Mouse (Mus musculus) spleen, embryonic (tissue): Measurements from ENCODE around the gene Sec22c.

Source experiments
- CTCF ChIA-PET: fragments of 350-600 bp; sonication (Branson Sonifier 250); formaldehyde crosslinking; loops from one replicate; lab custom pipeline; 2022; lab: Charles Lee

The Sec22c gene

GRCm38 (mm10) chr9:121704646-121705625, at the start of gene Sec22c:
Gene Sec22c, minus strand, starts transcription at chr9:121705490.
- CTCF ChIA-PET = no interaction called here

- CTCF ChIA-PET = no interaction called here
These were observed 49.3 kb upstream of the Sec22c start for GRCm38 (mm10) chr9:121754624-121755023.

GRCm38 (mm10) chr9:121752774-121753173, 47.5 kb upstream of the Sec22c start:
- CTCF ChIA-PET = no interaction called here

GRCm38 (mm10) chr9:121744051-121744450, 38.8 kb upstream of the Sec22c start:
- CTCF ChIA-PET = interaction anchor here (0.5 kb wide), 1 partner anchor 39 kb away, joined by 5 read pairs; no protein-coding TSS in a partner anchor

GRCm38 (mm10) chr9:121741168-121741567, 35.9 kb upstream of the Sec22c start:
- CTCF ChIA-PET = interaction anchor here (0.7 to 1.1 kb wide), 2 partner anchors 16 to 43 kb away, joined by 3 read pairs; no protein-coding TSS in a partner anchor

GRCm38 (mm10) chr9:121740490-121740889, 35.2 kb upstream of the Sec22c start:
- CTCF ChIA-PET = no interaction called here

- CTCF ChIA-PET = interaction anchor here (0.7 to 1.0 kb wide), 3 partner anchors 9 to 1227 kb away, joined by 3 to 4 read pairs (median 3); no protein-coding TSS in a partner anchor
These were observed 14.3 kb upstream of the Sec22c start for GRCm38 (mm10) chr9:121719347-121720331.

GRCm38 (mm10) chr9:121718792-121719318, 13.6 kb upstream of the Sec22c start, which contains the start of gene Nktr:
Gene Nktr, plus strand, starts transcription at chr9:121719169.
- CTCF ChIA-PET = no interaction called here

- CTCF ChIA-PET = interaction anchor here (0.6 kb wide), 1 partner anchor 19 kb away, joined by 3 read pairs; no protein-coding TSS in a partner anchor
These were observed 12.9 kb upstream of the Sec22c start for GRCm38 (mm10) chr9:121718070-121718705.

GRCm38 (mm10) chr9:121717048-121717447, 11.8 kb upstream of the Sec22c start:
- CTCF ChIA-PET = no interaction called here

GRCm38 (mm10) chr9:121710584-121710975, 5.3 kb upstream of the Sec22c start:
- CTCF ChIA-PET = interaction anchor here (0.6 kb wide), 2 partner anchors 10 to 37 kb away, joined by 3 to 4 read pairs; no protein-coding TSS in a partner anchor

GRCm38 (mm10) chr9:121709898-121710583, 4.8 kb upstream of the Sec22c start, which contains the start of gene Ss18l2:
Gene Ss18l2, plus strand, starts transcription at chr9:121710329.
- CTCF ChIA-PET = interaction anchor here (0.5 to 0.6 kb wide), 4 partner anchors 36 to 1214 kb away, joined by 3 to 4 read pairs (median 3); no protein-coding TSS in a partner anchor

GRCm38 (mm10) chr9:121708506-121709486, 3.5 kb upstream of the Sec22c start:
- CTCF ChIA-PET = no interaction called here

GRCm38 (mm10) chr9:121707801-121708200, 2.5 kb upstream of the Sec22c start:
- CTCF ChIA-PET = no interaction called here

GRCm38 (mm10) chr9:121706029-121706675, 862 bp upstream of the Sec22c start:
- CTCF ChIA-PET = no interaction called here

- CTCF ChIA-PET = no interaction called here
These were observed 1.0 kb downstream of the Sec22c start for GRCm38 (mm10) chr9:121704261-121704645.

GRCm38 (mm10) chr9:121697150-121698049, 7.9 kb downstream of the Sec22c start:
- CTCF ChIA-PET = interaction anchor here (0.7 to 1.4 kb wide), 3 partner anchors 44 to 568 kb away, joined by 3 to 5 read pairs (median 3); no protein-coding TSS in a partner anchor
